Mouse (Mus musculus) kidney, adult 2 months (tissue): Measurements from ENCODE around the gene Best2.

Source experiments
- CTCF ChIP-seq: fragments of 200-500 bp; conservative IDR thresholded peaks from 2 replicates; pipeline ENCODE4 v1.5.1; 2011; ENCODE audit warnings: low read depth, mild to moderate bottlenecking, control low read depth, low read length, moderate library complexity, mixed read lengths; ENCODE audit not compliant: insufficient read depth, insufficient read length
- POLR2A ChIP-seq: fragments of 200-500 bp; IDR thresholded peaks from one replicate; pipeline ENCODE4 v1.6.1; 2011; ENCODE audit warnings: low read depth, low read length, control low read depth

DNA sequence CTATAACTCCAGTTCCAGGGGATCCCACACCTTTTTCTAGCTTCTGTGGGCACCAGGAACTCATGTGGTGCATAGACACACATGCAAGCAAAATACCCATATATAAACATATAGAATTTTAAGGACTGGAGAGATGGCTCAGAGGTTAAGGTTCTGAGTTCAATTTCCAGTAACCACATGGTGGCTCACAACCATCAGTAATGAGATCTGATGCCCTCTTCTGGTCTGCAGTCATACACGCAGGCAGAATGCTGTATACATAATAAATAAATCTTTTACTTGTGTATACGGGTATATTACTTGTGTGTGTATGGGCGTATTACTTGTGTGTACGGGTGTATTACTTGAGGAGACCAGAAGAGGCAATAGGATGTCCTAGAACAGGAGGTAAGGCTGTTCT is 50.4 kb downstream of the Best2 start:
- TF ChIP-seq POLR2A (no peak), CTCF (no peak)
